Mouse (Mus musculus) CD4-positive, CD25-positive, alpha-beta regulatory T cell, adult 2 months (primary cell): ENCODE data around the gene Krtap3-3.
"Not testable (repeated sequence)": the region's sequence is repeated elsewhere in the genome, so short reads cannot be mapped to it uniquely, and the experiment has no call there.

Experiments
- DNase-seq: peaks from one replicate; pipeline ENCODE4 v3.0.0-alpha.2; 2012; ENCODE audit warnings: low read depth, low spot score

The Krtap3-3 gene

DNA sequence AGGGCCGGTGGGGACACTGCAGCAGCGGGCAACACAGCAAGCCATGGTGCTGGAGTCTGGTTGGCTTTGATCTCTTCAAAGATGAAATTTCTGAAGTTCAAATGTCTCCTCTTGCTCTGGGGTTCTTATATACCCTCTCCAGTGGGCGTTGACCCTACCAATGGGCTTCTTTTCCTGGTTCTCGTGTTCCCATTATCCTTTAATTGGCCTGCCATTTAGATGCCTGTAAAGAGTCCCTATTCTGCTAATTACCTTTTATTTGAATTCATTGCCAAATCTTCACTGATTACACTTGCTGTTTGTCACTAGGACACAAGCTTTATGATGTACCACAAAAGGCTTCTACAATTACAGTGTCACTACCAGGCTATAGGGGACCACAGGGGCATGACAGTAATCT is at the start of gene Krtap3-3:
Gene Krtap3-3 (minus strand): TSS at position 101 of the 400 bp plus-strand sequence.
- no peak for DNase-seq

DNA sequence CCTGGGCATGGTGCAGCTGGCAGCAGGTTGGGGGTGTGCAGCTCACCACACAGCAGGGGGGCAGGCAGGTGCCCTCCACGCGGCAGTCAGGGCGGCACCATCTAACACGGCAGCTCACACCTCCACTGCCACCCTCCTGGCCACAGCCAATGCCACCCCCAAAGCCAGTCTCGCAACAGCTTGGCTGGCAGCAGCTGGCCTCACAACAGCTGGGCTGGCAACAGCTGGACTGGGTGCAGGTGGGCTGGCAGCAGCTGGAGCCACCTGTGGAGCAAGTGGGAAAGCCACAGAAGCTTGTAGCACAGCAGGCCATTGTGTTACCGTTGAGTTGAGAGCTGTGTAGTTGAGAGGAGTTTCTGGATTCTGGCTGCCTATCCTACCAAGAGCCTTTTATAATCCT is 47.1 kb upstream of the Krtap3-3 start, which contains the start of gene Krtap9-3:
Gene Krtap9-3 (minus strand): TSS at position 364 of the 400 bp plus-strand sequence.
- not testable (repeated sequence) for DNase-seq

GRCm38 (mm10) chr11:99590981-99591380 is 40.3 kb upstream of the Krtap3-3 start, which contains the start of gene Krtap1-3:
Krtap1-3 (minus strand) TSS chr11:99591339.
- no peak for DNase-seq

DNA sequence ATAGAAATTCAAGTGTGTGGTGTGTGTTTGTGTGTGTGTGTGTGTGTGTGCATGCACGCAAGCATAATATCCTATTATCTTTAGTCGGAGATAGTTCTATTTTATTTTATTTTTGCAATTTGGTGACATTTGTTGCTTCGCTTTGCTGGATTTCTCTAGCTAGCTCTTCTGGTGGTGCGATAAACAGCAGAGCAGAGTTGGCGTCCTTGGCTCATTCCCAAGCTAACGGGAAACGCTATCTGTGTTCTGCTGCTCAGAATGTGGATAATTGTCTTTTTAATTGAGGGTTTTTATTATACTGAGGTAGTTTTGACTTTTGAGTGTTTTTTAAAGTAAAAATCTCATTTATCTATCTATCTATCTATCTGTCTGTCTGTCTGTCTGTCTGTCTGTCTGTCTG is 34.4 kb upstream of the Krtap3-3 start:
- no peak for DNase-seq

DNA sequence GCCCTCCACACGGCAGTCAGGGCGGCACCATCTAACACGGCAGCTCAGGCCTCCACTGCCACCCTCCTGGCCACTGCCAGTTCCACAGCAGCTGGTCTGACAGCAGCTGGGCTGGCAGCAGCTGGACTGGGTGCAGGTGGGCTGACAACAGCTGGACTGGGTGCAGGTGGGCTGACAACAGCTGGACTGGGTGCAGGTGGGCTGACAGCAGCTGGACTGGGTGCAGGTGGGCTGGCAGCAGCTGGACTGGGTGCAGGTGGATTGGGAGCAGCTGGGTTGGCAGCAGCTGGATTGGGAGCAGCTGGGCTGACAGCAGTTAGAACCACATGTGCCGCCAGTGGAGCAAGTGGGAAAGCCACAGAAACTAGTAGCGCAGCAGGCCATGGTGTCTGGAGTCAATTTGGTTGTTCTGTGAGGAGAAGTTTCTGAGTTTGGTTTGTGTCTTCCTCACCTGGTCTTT is 32.6 kb upstream of the Krtap3-3 start, which contains the start of gene Krtap1-4:
Gene Krtap1-4 (minus strand): TSS at position 410 of the 460 bp plus-strand sequence.
- DNase-seq, result no peak

- no peak for DNase-seq
Measured at GRCm38 (mm10) chr11:99581564-99581963, 30.9 kb upstream of the Krtap3-3 start.

DNA sequence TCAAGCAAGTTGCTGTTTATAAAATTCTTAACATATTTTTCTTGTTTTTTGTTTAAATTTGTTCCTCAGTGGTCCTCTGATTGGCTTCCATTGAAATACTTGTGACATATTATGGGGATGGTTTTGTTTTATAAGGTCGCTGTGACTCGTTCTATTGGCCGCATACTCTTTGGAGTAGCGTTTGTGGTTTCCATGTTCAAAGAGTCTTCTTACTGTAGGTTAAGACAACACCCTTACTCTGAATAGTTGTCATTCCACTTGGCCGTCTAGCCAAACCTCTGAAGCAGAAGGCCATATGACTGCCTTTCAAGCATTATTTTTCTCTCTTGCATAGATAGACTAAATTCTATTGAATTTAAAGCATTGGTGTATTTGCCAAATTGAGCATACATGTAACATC is 30.4 kb upstream of the Krtap3-3 start:
- DNase-seq, result no peak

- DNase-seq, result no peak
Measured at GRCm38 (mm10) chr11:99580636-99581035, 30.0 kb upstream of the Krtap3-3 start, which contains the start of gene Krtap1-5. Krtap1-5 (minus strand) TSS chr11:99581016.

- DNase-seq, result peak; percentile 62
Measured at GRCm38 (mm10) chr11:99574106-99574505, 23.4 kb upstream of the Krtap3-3 start.

- DNase-seq, result no peak
Measured at GRCm38 (mm10) chr11:99573164-99573563, 22.5 kb upstream of the Krtap3-3 start.

DNA sequence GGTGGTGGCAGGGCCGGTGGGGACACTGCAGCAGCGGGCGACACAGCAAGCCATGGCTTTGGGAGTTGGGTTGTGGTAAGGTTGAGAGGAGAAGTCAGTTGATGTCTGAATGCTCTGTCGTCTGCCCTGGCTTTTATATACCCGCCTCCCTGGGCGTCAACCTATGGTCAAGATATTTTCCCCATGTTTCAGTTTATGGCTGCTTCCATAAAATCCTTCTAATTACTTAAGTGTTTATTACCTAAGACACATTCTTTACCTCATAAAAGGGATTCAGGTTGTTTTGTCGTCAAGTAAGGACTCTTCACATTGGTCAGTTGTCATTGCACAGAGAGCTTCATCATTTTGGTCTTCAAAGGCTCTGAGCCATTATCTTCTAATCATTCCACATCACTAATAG is 15.9 kb upstream of the Krtap3-3 start, which contains the start of gene Krtap3-1:
Gene Krtap3-1 (minus strand): TSS at position 101 of the 400 bp plus-strand sequence.
- no peak for DNase-seq

GRCm38 (mm10) chr11:99562580-99562979 is 11.9 kb upstream of the Krtap3-3 start:
- no peak for DNase-seq

- DNase-seq, result no peak
Measured at GRCm38 (mm10) chr11:99559366-99559765, 8.7 kb upstream of the Krtap3-3 start, which contains the start of gene Gm11939. Gm11939 (minus strand) TSS chr11:99559466.

DNA sequence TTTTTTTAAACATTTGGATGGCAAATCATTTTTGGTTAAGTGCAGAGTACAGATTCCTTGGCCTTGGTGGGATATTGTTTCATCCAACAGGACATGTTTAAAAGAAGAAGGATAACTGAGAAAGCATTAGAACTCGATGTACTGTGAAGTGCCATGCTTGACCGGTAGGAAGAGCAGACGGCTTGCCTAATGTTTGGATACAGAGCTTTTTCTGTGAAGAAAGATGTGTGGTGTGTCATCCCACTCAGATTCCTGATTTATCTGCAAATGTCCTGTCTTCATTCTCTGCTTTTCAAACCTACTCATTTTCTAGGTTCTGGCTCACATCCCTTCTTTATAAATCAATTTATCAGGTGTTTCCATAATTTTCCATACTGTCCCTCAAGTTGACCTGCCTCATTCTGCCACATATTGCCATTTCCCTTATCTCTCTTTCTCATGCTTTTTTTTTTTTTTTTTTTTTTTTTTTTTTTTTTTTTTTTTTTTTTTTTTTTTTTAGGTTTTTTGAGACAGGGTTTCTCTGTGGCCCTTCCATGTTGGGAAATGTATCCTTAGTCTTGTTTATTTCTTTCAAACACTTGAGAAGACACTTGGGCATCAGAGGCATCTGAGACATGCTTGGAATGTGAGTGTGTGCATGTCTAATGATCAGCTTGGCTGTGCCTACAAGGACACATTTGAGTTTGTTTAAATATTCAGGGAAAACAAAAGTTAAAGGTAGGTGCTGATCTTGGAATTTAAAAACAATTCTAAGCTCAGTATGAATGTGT is 7.5 kb upstream of the Krtap3-3 start:
- no peak for DNase-seq

DNA sequence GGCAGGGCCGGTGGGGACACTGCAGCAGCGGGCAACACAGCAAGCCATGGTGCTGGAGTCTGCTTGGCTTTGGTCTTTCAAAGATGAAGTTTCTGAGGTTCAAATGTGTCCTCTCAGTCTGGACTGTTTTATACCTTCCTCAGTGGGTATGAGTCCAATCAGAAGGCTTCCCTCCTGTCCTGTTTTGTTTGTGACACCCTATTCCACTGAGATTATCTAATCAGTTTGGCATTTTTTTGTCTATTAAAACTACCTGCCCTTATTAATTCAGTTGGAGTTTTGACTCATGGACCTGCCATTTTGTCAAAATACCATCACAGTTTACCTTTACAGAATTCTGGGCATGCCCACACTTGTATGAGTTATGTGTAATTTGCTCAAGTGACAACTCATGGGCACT is 6.1 kb upstream of the Krtap3-3 start, which contains the start of gene Krtap3-2:
Gene Krtap3-2 (minus strand): TSS at position 101 of the 400 bp plus-strand sequence.
- no peak for DNase-seq

DNA sequence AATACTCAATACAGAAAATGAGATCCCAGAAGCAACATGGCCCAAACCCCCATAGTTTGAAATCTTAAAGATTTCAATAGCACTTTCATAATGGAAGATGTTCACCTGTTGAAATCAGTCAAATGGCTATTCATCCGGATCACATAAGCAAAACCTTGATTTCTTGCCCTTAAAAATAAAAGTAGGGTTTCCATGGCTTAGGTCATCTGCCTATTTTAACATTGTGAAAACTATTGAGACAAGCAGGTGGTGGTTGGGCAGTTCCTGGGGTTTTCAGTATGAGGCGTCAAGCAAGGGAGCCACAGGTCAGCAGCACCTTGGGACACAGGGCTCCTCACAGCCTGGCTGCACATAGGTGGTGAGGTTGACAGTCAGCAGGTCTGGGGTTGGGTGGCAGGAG is 5.5 kb upstream of the Krtap3-3 start:
- DNase-seq, result no peak

DNA sequence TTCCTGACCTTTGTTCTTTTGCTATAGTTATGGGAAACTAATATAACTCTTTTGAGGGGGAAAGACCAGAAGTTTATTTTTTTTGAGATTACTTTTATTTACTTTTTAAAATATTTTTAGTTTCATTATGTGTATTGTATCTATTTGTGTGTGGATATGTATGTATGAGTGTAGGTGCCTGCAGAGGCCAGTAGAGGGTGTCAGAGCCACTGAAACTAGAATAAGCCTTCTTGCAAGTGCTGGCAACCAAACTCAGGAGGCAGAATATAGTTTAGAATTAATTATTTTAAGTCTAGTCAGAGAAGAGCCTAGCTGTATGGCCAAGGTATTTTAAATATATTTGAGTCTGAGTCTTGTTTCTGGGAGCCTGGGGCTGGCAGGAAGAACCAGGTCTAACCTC is 2.8 kb downstream of the Krtap3-3 start:
- no peak for DNase-seq

DNA sequence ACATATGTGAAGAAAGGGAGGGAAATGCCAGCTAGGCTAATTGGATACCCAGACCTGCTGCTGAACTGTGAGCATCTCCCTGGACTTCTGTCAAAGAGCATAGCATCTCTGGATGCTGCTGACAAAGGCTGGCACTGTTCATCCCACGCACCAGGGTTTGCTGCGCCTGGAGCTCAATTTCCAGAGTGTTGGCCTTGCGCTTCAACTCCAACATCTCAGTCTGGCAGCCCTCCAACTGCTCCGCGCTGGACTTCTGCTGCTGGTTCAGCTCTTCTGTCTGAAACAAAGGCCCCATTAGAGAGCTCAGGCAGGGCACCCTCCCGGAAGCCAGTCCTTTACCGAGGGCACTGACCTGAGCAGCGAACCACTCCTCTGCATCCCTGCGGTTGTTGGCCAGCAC is 10.9 kb downstream of the Krtap3-3 start:
- no peak for DNase-seq

DNA sequence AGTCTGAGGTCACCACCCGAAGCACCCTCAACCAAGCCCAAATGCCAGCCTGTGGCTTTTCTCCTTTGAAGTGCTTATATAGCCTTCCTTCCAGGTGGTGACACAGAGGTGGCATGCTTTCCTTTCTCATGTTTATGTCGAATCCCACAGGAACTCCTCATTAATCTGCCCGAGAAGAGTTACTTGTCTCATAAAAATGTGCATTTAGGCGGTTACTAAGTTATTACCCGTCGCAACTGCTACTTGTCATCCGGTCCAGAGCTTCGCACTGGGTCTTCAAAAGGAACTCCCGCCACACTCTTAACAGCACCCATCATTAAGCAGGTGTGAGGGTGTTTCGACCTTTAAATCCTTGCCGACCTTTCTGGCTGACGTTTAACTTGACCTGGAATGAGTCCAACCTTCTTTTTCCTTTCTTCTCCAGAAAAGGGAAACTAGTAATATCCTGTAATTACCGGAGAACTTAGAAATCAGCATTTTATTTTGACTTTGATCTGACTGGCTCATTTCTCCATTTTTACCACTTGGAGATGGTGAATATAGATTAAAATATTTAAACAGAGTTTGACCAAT is 29.3 kb downstream of the Krtap3-3 start, which contains the start of gene Krt39:
Gene Krt39 (minus strand): TSS at position 51 of the 573 bp plus-strand sequence.
- DNase-seq, result no peak

GRCm38 (mm10) chr11:99514098-99514497 is 36.6 kb downstream of the Krtap3-3 start:
- DNase-seq, result no peak
